Mouse (Mus musculus): ENCODE results near the gene Gm15517. TPM values are rescaled to one million over a fixed set of nuclear protein-coding genes. Genes with fewer than 3 reads are reported as not detected.
"Not testable (repeated sequence)": the region's sequence is repeated elsewhere in the genome, so short reads cannot be mapped to it uniquely, and the experiment has no call there.

Gene Gm15517
- total RNA-seq, 2 experiments from 2014 or later = not detected

DNA sequence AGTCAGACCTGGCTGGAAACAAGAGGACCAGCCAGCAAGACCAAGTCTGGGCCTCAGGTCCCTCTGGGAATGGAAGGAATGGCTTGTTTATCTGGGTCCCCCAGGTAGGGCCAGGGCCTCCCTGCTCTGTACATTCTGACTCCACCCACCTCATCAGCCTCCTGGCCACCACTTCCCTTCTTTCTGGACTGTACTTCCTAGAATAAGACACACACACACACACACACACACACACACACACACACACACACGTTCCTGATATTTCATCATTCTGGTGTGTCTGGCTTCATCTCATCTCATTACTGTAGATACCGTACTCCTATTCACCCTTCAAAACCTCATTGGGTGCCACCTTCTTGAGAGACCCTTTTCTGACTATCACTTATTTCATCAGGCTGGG is 8.2 kb downstream of the Gm15517 start:
- DNase-seq = no peak

DNA sequence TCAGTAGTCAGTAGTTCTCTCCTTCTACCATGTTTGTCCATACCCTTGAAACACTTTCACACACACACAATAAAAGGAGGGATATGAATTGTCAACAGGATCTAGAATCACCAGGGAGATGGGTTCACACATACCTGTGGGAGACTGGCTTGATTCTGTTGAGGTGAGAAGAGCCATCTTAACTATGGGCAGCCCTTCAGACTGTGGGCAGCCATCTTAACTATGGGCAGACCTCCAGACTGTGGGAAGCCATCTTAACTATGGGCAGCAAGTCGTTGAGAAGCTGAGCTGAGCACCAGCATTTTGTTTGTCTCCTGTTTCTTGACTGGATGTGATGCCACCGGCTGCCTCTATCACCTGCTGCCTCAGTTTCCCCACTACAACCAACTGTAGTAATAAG is 10.1 kb downstream of the Gm15517 start:
- no peak for DNase-seq

GRCm38 (mm10) chr7:44272546-44272945 is 11.3 kb downstream of the Gm15517 start:
- DNase-seq = no peak

- no peak for DNase-seq
These were observed 12.2 kb downstream of the Gm15517 start for GRCm38 (mm10) chr7:44273446-44273845.

DNA sequence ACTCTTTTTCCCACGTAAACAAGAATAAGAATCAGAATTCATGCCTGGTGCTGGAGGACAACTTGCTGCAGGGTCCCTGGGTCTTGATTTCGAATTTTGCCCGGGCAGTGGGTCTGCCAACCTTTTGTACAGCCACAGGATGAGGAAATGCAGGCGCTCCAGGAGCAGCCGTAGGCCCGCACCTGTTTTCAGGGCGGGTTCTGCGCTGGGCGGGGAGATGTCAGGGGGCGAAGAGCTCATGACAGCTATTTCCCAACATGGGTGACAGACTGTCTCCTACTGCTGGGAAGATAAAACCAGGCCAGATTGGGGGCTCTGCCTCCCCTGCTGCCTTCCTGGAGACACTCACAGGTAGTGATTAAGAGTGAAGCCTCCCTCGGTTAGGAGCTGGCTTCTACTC is 12.8 kb downstream of the Gm15517 start:
- no peak for DNase-seq

- DNase-seq = no peak
These were observed 14.3 kb downstream of the Gm15517 start for GRCm38 (mm10) chr7:44275546-44275945.

GRCm38 (mm10) chr7:44276461-44277249 is 15.4 kb downstream of the Gm15517 start:
- no peak for DNase-seq

DNA sequence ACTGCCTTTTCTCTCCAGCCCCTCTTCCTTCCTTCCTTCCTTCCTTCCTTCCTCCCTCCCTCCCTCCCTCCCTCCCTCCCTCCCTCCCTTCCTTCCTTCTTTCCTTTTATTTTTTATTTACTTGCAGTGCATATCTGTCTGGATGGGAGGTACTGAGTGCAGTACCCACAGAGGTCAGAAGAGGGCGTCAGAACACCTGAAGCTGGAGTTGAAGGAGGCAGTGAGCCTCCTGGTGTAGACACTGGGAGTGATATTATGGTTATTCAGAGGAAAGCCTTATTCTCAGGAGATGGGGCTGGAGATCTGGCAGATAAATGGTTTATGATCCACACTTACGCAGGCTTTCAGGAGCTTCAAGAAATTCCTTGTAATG is 16.0 kb downstream of the Gm15517 start:
- DNase-seq = peak in 1 of 2 experiments; percentile 30

- no peak for DNase-seq
These were observed 19.7 kb downstream of the Gm15517 start for GRCm38 (mm10) chr7:44280959-44281358.

- no peak for DNase-seq
These were observed 20.3 kb downstream of the Gm15517 start for GRCm38 (mm10) chr7:44281586-44281985.

DNA sequence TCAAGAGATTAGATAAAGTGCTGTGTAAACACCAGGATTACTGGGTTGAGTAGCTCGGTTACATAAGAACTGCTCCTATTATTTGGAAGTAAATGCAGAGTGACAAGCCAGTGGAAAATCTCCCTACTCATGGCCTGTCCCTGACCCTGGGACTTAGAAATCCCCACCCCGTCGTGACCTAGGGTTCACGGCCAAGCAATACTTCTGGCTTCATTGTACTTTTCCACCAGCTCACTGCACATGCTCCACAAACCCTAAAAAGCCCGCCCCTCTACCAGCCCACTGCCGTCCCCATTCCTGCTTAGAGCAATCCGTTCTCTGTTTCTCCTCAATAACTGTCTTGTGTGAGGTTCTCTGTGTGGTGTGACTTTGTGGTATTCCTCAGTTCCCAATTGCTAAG is 26.5 kb downstream of the Gm15517 start:
- no peak for DNase-seq

DNA sequence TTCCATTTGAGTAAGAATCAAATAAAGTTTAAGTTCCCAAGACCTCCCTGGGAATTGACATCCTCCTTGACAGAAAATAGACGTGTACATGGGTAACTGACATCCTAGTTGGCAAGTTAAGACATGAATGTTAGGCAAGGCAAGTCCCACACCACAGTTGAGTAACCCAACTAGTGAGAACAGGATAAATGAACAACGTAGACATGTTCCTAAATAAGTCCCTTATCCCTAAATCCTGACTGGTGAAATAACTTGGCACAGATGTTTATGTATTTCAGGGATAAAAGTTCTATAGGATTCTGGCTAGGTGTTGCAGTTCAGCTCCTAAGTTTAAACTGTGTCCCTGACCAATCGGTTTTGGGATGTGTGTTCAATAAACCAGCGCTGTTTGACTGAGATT is 29.7 kb downstream of the Gm15517 start:
- DNase-seq = no peak

GRCm38 (mm10) chr7:44291418-44291817 is 30.2 kb downstream of the Gm15517 start:
- DNase-seq = no peak

GRCm38 (mm10) chr7:44297501-44297900 is 36.3 kb downstream of the Gm15517 start:
- not testable (repeated sequence) for DNase-seq

DNA sequence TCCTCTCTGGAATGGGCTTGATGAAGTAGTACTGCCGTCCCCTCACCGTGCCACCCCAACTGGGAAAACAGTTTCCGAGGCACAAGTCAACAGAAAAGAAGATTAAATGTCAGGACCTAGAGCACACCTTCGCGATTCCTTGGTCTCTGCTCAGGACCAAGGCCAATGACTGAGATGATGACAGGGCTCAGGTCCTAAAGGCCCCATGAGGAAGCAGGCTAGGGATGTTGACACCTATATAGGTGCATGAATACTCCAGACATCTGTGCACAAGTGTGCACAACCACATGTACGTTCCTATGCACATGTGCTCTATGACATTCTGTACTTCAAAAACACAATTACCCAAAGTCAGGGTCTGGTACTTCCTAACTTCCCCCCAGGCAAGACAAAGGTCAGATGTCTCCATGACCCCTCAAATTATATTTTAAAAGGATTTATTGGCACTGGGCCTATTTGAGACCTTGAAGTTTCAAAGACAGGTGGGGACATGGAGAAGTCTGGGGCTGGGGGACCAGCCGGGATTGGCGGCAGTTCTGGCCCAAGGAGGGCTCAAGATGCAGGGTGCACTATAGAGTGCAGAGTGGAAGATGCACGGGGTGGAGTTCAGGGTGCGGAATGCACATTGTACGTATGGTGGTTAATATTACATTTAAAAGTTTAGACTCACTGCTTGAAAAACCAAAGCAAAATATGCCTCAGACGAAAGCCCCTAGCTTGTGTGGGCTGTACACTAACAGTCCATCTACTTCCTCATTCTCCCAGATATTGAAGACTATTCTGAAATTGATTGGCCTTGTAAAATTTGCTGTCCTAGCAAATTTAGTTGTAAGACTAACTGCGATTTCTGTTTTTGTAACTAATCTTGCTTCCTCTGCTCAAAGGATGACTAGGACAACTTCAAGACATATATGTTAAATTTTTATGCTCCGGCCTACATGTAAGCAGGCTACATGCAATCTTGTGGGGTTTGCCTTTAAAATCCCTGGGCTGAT is 42.4 kb downstream of the Gm15517 start:
- DNase-seq = peak in 1 of 2 experiments; percentile 3

- no peak for DNase-seq
These were observed 43.2 kb downstream of the Gm15517 start for GRCm38 (mm10) chr7:44304463-44304774.

DNA sequence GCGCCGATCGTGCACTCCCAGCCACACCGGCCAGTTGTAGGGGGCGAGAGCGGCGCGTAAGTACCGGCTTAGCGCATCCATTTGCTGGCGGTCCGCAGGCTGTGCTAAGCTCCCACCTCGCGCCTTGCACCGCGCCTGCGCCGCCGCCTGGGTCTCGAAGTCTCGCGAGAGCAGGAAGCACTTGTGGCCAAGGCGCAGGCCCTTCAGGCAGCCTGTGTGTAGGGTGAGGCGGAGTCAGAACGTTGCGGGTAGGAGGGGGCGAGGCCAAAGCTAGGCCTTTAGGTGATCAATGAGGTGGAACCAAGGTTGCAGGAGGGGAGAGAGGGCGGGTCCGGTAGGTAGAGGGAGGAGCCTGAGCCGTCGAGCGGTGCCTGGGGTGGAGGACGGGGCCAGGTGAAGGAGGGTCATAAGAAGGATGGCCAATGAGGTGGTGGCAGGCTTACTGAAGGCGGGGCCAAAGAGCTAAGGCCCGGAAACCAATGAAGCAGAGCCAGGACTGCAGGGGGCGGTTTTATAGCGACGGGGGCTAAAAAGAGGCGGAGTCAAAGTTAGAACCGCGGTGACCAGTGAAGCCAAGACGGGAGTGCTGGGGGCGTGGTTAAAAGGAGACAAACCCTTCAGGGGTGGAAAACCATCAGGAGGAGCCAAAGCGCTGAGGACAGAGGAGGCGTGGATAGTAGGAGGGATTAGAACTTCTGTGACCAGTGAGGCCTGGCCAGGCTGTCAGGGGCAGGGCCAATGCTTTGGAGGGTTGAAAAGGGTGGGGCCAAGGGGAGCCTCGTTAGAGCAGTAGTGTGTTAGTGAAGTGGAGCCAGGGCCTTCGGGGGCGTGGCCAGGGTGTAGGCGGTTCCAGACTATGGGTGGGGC is 43.8 kb downstream of the Gm15517 start:
- peak; percentile 96 to 98 for DNase-seq

GRCm38 (mm10) chr7:44305686-44306085 is 44.4 kb downstream of the Gm15517 start:
- no peak for DNase-seq

- peak in 1 of 2 experiments; percentile 27 for DNase-seq
These were observed 45.4 kb downstream of the Gm15517 start, which contains the start of gene Clec11a for GRCm38 (mm10) chr7:44306516-44307240. Clec11a (minus strand) TSS chr7:44306902.

GRCm38 (mm10) chr7:44307261-44308020 is 46.2 kb downstream of the Gm15517 start:
- DNase-seq = no peak
